Mouse (Mus musculus) adrenal gland, postnatal 25 days (tissue): ENCODE results near the gene Actg1. TPM values are rescaled to one million over a fixed set of nuclear protein-coding genes. Genes with fewer than 3 reads are reported as not detected.

ENCODE experiments used
- DNase-seq: peaks from one replicate; pipeline ENCODE4 v3.0.0; 2021; ENCODE audit warnings: mixed read lengths
- microRNA-seq, 2 experiments: library from miRNA; unstranded; fragments of <30 nt; microRNA quantifications; one replicate each; pipeline ENCODE4 v1.2.0; 2021
- total RNA-seq: library from RNA; stranded (reverse); gene quantifications from 2 replicates; pipeline ENCODE4 v1.2.3, GENCODE M21; 2021

Actg1 gene
- total RNA-seq, 1 experiment from 2014 or later = 1,352 TPM

DNA sequence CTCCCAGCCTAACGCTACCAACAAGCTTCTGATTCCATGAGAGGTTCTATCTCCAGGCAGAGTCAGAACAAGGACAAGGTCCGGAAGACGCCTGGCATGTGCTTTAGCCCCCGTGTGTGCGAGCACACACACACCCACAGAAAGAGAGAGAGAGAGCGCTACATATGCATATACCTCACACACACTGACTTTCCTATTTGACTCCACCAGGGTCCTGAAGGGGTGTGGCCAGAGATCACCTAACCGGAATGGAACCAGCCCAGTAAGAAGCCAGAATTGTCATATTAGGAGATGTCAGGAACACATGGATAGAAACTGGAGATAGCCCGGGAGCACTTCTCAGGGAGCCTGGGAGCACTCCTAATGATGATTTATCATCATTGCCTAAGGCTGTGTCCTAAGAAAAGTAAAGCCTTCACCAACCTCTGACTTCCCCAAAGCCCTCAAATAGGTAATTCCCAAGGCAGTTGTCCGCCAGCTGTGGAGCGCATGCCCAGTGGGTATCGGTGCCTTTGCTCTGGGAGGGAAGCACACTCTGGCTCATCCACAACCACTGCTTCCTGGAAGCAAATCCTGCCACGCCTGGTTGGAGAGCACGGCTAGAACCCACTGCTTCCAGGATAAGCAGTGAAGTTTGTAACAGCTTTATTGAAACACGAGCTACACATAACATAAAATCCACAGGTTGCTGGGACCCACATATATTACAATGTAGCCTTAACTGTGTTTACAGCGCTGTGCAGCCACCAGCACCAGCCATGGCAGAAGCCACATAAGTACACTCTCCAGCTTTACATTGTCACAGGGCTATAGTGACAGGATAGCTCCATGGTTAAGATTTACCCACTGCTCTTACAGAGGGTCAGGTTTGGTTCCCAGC is 39.7 kb downstream of the Actg1 start:
- no peak for DNase-seq

DNA sequence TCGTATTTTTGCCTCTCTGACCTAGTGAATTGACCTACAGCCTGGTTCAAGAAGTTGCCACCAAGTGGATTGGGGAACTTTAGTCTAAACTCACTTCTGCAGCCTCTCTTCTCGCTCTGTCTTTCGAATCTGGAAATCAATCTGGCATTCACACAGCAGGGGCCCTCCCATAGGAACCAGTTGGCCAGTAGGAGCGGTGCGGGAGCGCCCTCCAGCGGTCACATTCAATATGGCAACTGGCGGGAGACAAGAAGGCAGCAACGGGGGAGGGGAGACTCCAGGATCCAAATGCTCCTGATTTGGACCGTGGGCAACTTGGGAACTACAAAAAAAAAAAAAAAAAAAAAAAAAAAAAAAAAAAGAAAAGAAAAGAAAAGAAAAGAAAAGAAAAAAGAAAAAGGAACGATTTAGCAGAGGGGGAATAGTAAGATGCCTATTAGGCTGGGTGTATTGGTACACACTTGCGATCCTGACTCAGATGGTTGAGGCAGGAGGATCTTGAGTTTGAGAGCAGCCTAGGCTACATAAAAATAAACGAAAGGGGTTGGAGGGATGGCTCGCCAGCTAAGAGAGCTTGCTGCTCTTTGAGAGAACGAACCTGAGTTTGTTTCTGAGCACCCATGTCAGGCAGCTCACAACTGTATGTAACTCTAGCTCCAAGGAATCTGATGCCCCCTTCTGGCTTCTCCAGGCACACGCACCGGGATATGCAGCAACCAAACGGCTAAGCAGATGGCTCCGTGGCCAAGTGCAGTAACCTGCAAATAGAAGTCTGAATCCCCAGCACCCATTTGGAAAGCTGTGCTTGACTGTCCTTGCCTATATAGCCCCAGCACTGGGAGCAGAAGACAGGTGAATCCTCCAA is 40.5 kb downstream of the Actg1 start:
- DNase-seq = peak; percentile 96

DNA sequence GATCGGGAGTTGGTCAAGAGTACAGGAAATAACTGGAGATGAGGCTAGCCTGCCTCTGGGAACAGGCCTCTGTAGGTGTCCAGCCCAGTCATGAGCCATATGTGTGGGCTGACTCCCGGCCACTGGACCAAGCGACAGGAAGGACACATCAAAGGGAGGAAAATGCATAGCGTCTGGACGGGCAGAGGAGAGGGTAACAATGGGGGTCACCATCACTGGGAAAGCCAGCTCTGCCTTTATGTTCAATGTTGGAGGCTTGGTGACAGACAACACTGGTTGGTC is 41.3 kb downstream of the Actg1 start:
- DNase-seq = no peak

GRCm38 (mm10) chr11:120306366-120307131 is 41.8 kb downstream of the Actg1 start:
- no peak for DNase-seq

- DNase-seq = no peak
Observed at GRCm38 (mm10) chr11:120305535-120306365, 42.6 kb downstream of the Actg1 start.

- DNase-seq = peak; percentile 91
Observed at GRCm38 (mm10) chr11:120304886-120305534, 43.3 kb downstream of the Actg1 start.

DNA sequence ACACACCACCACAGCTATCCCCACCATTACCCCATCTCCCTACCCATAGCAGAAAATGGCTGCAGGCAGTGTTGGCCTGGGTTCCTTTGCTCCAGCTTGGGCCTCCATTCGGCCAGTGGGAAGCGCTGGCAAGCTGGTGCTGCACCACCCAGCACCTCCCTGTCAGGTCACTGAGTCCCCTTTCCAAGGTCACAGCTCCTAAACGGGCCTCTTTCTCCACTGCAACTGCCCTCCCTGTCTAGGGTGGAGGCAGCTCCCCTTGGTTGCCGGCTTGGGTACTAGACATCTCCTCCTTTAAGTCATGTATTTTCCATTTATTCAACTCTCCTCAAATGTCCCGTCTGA is 44.0 kb downstream of the Actg1 start:
- DNase-seq = no peak

GRCm38 (mm10) chr11:120303559-120304349 is 44.6 kb downstream of the Actg1 start:
- DNase-seq = no peak

GRCm38 (mm10) chr11:120303119-120303518 is 45.2 kb downstream of the Actg1 start:
- no peak for DNase-seq

- DNase-seq = no peak
Observed at GRCm38 (mm10) chr11:120299484-120299883, 48.9 kb downstream of the Actg1 start.

DNA sequence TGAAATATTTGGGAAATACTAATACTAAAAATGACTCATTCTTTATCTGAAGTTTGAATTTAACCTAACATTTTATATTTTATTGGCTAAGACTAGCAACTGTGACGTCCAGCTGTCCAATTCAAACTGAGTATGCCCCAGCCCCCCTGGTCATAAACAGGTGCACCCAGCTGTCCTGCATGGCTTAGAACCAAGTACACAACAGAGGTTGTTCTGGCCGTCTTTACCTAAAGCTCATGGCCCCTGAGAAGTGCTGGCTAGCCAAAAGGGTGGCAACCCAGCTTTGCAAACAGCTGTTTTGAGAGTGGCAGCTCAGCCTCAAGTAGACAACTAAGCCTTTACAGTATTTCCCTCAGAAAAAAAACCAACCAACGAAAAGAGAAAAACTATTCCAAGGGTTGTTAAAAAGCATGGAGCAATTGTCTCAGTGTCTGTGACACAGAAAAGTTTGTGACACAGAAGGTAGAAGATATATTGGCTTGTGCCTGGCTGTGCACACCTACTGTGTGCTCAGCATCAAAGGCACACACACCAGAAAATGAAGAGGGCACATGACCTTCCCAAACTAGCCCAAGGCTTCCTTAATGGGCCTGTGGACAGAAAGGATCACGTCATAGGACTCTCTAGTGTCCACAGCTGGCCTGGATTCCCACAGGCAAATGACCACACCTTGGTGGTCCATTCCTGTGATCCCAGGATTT is 49.8 kb downstream of the Actg1 start:
- no peak for DNase-seq

- no peak for DNase-seq
Observed at GRCm38 (mm10) chr11:120297767-120298166, 50.6 kb downstream of the Actg1 start.

GRCm38 (mm10) chr11:120296305-120297144 is 51.8 kb downstream of the Actg1 start:
- no peak for DNase-seq

Small RNA genes lying within 50 kb of the gene (microRNA-seq; reads per million reads assigned to microRNA genes)
- gene Gm23419 (0 reads per million in 2 experiments), gene Mir6935 (0.69 to 0.71 reads per million in 2 experiments)

Other genes starting within 250 kb of the Actg1 start
- 17.1 and 18.1 TPM in 2 replicates for gene Tepsin, start 249.8 kb downstream of the Actg1 start, total RNA-seq
- 57.7 and 60.1 TPM in 2 replicates for gene Ndufaf8, start 249.6 kb downstream of the Actg1 start, total RNA-seq
- 122 and 163 TPM in 2 replicates for gene Slc38a10, start 197.2 kb downstream of the Actg1 start, total RNA-seq
- 23.8 and 25.8 TPM in 2 replicates for gene Bahcc1, start 115.6 kb downstream of the Actg1 start, total RNA-seq
- 0.79 TPM in 1 of 2 replicates, not detected in the other for gene Fscn2, start 13.0 kb upstream of the Actg1 start, total RNA-seq
- gene Faap100, start 30.2 kb upstream of the Actg1 start, total RNA-seq = 35.8 and 55.1 TPM in 2 replicates
- 83.9 and 98.7 TPM in 2 replicates for gene Nploc4, start 89.2 kb upstream of the Actg1 start, total RNA-seq
- 7.3 TPM in 1 of 2 replicates, not detected in the other for gene Tspan10, start 94.1 kb upstream of the Actg1 start, total RNA-seq
- gene Pde6g, start 105.0 kb upstream of the Actg1 start, total RNA-seq = 0.27 TPM in 1 of 2 replicates, not detected in the other
- 33.8 and 41.3 TPM in 2 replicates for gene Oxld1, start 109.5 kb upstream of the Actg1 start, total RNA-seq
- gene Ccdc137, start 109.6 kb upstream of the Actg1 start, total RNA-seq = 24.2 and 27.6 TPM in 2 replicates
- gene Arl16, start 119.1 kb upstream of the Actg1 start, total RNA-seq = 22.6 and 22.8 TPM in 2 replicates
- 96.3 and 104 TPM in 2 replicates for gene Mrpl12, start 136.1 kb upstream of the Actg1 start, total RNA-seq
- 102 and 151 TPM in 2 replicates for gene Slc25a10, start 143.3 kb upstream of the Actg1 start, total RNA-seq
- 1.0 and 3.5 TPM in 2 replicates for gene Gcgr, start 182.2 kb upstream of the Actg1 start, total RNA-seq
- gene Mcrip1, start 201.2 kb upstream of the Actg1 start, total RNA-seq = 67.5 and 75.4 TPM in 2 replicates
- gene Ppp1r27, start 202.6 kb upstream of the Actg1 start, total RNA-seq = 1.4 TPM in 1 of 2 replicates, not detected in the other
- gene P4hb, start 224.7 kb upstream of the Actg1 start, total RNA-seq = 407 and 486 TPM in 2 replicates
- gene Arhgdia, start 233.1 kb upstream of the Actg1 start, total RNA-seq = 333 and 334 TPM in 2 replicates
- 101 and 105 TPM in 2 replicates for gene Alyref, start 249.8 kb upstream of the Actg1 start, total RNA-seq
- gene Anapc11, start 249.9 kb upstream of the Actg1 start, total RNA-seq = 81.5 and 102 TPM in 2 replicates